Comparison of ENCODE assay signal across 20 mouse cellular contexts in the genomic region with DNA sequence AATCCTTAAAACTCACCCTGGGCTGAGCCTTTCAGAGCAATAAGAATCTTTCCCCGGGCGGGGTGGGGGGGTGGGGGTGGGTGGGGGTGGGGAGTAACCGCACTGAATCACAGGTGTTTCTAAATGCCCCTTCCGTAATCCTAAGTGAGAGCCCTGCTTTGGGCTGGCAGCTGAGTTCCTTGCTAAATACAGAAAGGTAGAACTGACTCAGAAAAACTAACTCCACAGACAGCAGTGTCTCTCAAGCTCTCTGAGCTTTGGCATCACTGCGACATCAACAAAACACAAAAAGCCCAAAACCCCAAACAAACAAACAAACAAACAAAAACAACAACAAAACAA.
DNase-seq lines count a peak whose midpoint lies in the region; ATAC-seq lines count a peak whose summit lies in the region.
"Had no signal": no experiment of that assay in that cellular context is flagged by ENCODE, and none has a peak within 500 bp of the region (broad histone marks: within the 10 kb centered on the region; RNA-seq: fewer than 3 reads in every experiment).

No protein-coding gene starts in this region.

- H3K9ac ChIP-seq in embryonic facial prominence, embryonic 13.5 days = no peak overlapping the region
- no peak overlapping the region for H3K9ac ChIP-seq in limb, embryonic 12.5 days (replicated peaks)
- H3K9ac ChIP-seq in midbrain, embryonic 11.5 days (ENCODE audit: low read length) = no peak overlapping the region
- no peak overlapping the region for H3K9ac ChIP-seq in midbrain, embryonic 16.5 days (ENCODE audit: low read depth, low read length)
- H3K9ac ChIP-seq: heart, embryonic 15.5 days; liver, embryonic 13.5 days had no signal

- WGBS in embryonic facial prominence, embryonic 13.5 days = 16% methylated on average over 5 of the region's 5 CpGs
- 33% methylated on average over 5 of the region's 5 CpGs for whole genome bisulfite sequencing in embryonic facial prominence, embryonic 10.5 days
- WGBS in limb, embryonic 12.5 days = 17% methylated on average over 5 of the region's 5 CpGs
- WGBS in limb, embryonic 10.5 days = 30% methylated on average over 5 of the region's 5 CpGs
- WGBS in midbrain, embryonic 11.5 days = 36% methylated on average over 5 of the region's 5 CpGs
- 29% methylated on average over 5 of the region's 5 CpGs for WGBS in midbrain, embryonic 16.5 days

- no peaks in the 10 kb centered on the region for H3K27me3 ChIP-seq in embryonic facial prominence, embryonic 13.5 days
- H3K27me3 ChIP-seq in embryonic facial prominence, embryonic 10.5 days (replicated peaks; ENCODE audit: low read depth, poor library complexity, severe bottlenecking) = no peaks in the 10 kb centered on the region
- no peaks in the 10 kb centered on the region for H3K27me3 ChIP-seq in limb, embryonic 12.5 days
- no peaks in the 10 kb centered on the region for H3K27me3 ChIP-seq in limb, embryonic 10.5 days (ENCODE audit: low read depth, poor library complexity, severe bottlenecking)
- no peaks in the 10 kb centered on the region for H3K27me3 ChIP-seq in midbrain, embryonic 11.5 days (ENCODE audit: control insufficient read depth, insufficient read depth, low read length)
- no peaks in the 10 kb centered on the region for H3K27me3 ChIP-seq in midbrain, embryonic 16.5 days (ENCODE audit: control insufficient read depth, insufficient read depth, low read depth, low read length)
- H3K27me3 ChIP-seq: heart, embryonic 15.5 days; liver, embryonic 13.5 days; Patski had no signal

- ATAC-seq in embryonic facial prominence, embryonic 13.5 days (ENCODE audit: insufficient number of reproducible peaks, insufficient read depth, low FRiP score, low TSS enrichment, low read depth) = no peak
- no peak for ATAC-seq in limb, embryonic 12.5 days (ENCODE audit: insufficient number of reproducible peaks, insufficient read depth, low FRiP score, low TSS enrichment, low read depth)
- no peak for ATAC-seq in midbrain, embryonic 11.5 days (ENCODE audit: low FRiP score)
- ATAC-seq in midbrain, embryonic 16.5 days = no peak
- ATAC-seq in megakaryocyte progenitor cell, adult 5-6 weeks (replicated peaks; ENCODE audit: poor library complexity) = peak; percentile 25; the same call in 1 of the 2 replicates
- ATAC-seq: activated CD4-positive, CD25-positive, alpha-beta regulatory T cell, adult 4 months; CD4-positive, CD25-positive, alpha-beta regulatory T cell, adult 4 months had no signal

- no peaks in the 10 kb centered on the region for H3K36me3 ChIP-seq in embryonic facial prominence, embryonic 13.5 days
- H3K36me3 ChIP-seq in embryonic facial prominence, embryonic 10.5 days (replicated peaks) = no peaks in the 10 kb centered on the region
- no peaks in the 10 kb centered on the region for H3K36me3 ChIP-seq in limb, embryonic 12.5 days
- no peaks in the 10 kb centered on the region for H3K36me3 ChIP-seq in limb, embryonic 10.5 days
- no peaks in the 10 kb centered on the region for H3K36me3 ChIP-seq in midbrain, embryonic 11.5 days (ENCODE audit: control insufficient read depth, insufficient read depth, low read length)
- H3K36me3 ChIP-seq in midbrain, embryonic 16.5 days (ENCODE audit: control insufficient read depth, insufficient read depth, low read length) = no peaks in the 10 kb centered on the region
- H3K36me3 ChIP-seq: forebrain, embryonic 10.5 days; heart, embryonic 15.5 days; liver, embryonic 13.5 days had no signal

- no peak for DNase-seq in embryonic facial prominence, embryonic 10.5 days (ENCODE audit: low spot score)
- DNase-seq in limb, embryonic 10.5 days (ENCODE audit: low spot score) = no peak
- DNase-seq in midbrain, embryonic 11.5 days (ENCODE audit: low spot score, missing footprints) = peak; percentile 60
- no peak for DNase-seq in layer of hippocampus, postnatal 10 days (ENCODE audit: low spot score in 2 of 2)
- DNase-seq: adrenal gland, postnatal 10 days; cerebellum, adult 9-11 months; heart, adult 2 months; liver, embryonic 13.5 days; midbrain, embryonic 14.5 days; thymus, postnatal 4 days had no signal

- H3K4me2 ChIP-seq in embryonic facial prominence, embryonic 13.5 days = peak overlapping the region; percentile 31; the same call in 1 of the 2 replicates
- H3K4me2 ChIP-seq in limb, embryonic 12.5 days = 0 out of 2 replicates have a peak overlapping the region, but pooled peaks have one; percentile 22
- no peak overlapping the region for H3K4me2 ChIP-seq in midbrain, embryonic 11.5 days
- no peak overlapping the region for H3K4me2 ChIP-seq in midbrain, embryonic 16.5 days (ENCODE audit: low read length)
- H3K4me2 ChIP-seq: heart, embryonic 15.5 days; liver, embryonic 13.5 days had no signal

- H3K4me3 ChIP-seq in embryonic facial prominence, embryonic 13.5 days = no peak overlapping the region
- no peak overlapping the region for H3K4me3 ChIP-seq in embryonic facial prominence, embryonic 10.5 days
- no peak overlapping the region for H3K4me3 ChIP-seq in limb, embryonic 12.5 days (replicated peaks)
- H3K4me3 ChIP-seq in limb, embryonic 10.5 days = no peak overlapping the region
- H3K4me3 ChIP-seq in midbrain, embryonic 11.5 days (ENCODE audit: low read depth, low read length) = no peak overlapping the region
- H3K4me3 ChIP-seq in midbrain, embryonic 16.5 days (ENCODE audit: low read depth, low read length) = no peak overlapping the region
- H3K4me3 ChIP-seq: forebrain, embryonic 10.5 days; heart, adult 2 months; heart, embryonic 15.5 days; liver, embryonic 13.5 days; myocyte had no signal

- H3K4me1 ChIP-seq in embryonic facial prominence, embryonic 13.5 days = peaks cover 14% of the 10 kb centered on the region
- peaks cover 13% of the 10 kb centered on the region for H3K4me1 ChIP-seq in embryonic facial prominence, embryonic 10.5 days
- peaks cover 9% of the 10 kb centered on the region for H3K4me1 ChIP-seq in limb, embryonic 12.5 days (replicated peaks)
- H3K4me1 ChIP-seq in limb, embryonic 10.5 days = peaks cover 8% of the 10 kb centered on the region
- no peaks in the 10 kb centered on the region for H3K4me1 ChIP-seq in midbrain, embryonic 11.5 days (ENCODE audit: control insufficient read depth, insufficient read depth, low read length)
- peaks cover 6% of the 10 kb centered on the region for H3K4me1 ChIP-seq in midbrain, embryonic 16.5 days (ENCODE audit: control insufficient read depth, insufficient read depth, low read length)
- H3K4me1 ChIP-seq: liver, embryonic 13.5 days had no signal

- H3K9me3 ChIP-seq in embryonic facial prominence, embryonic 13.5 days = no peaks in the 10 kb centered on the region
- H3K9me3 ChIP-seq in embryonic facial prominence, embryonic 10.5 days = no peaks in the 10 kb centered on the region
- H3K9me3 ChIP-seq in limb, embryonic 12.5 days = no peaks in the 10 kb centered on the region
- H3K9me3 ChIP-seq in limb, embryonic 10.5 days (replicated peaks) = no peaks in the 10 kb centered on the region
- H3K9me3 ChIP-seq in midbrain, embryonic 11.5 days (ENCODE audit: control insufficient read depth, low read length) = no peaks in the 10 kb centered on the region
- no peaks in the 10 kb centered on the region for H3K9me3 ChIP-seq in midbrain, embryonic 16.5 days (replicated peaks; ENCODE audit: control insufficient read depth, low read length, poor library complexity, severe bottlenecking)
- H3K9me3 ChIP-seq: forebrain, embryonic 10.5 days; heart, embryonic 15.5 days; liver, embryonic 13.5 days had no signal

- H3K27ac ChIP-seq in embryonic facial prominence, embryonic 13.5 days = peak overlapping the region; percentile 23; the same call in 1 of the 2 replicates
- no peak overlapping the region for H3K27ac ChIP-seq in embryonic facial prominence, embryonic 10.5 days (replicated peaks)
- peak overlapping the region; percentile 7; the same call in 1 of the 2 replicates for H3K27ac ChIP-seq in limb, embryonic 12.5 days
- H3K27ac ChIP-seq in limb, embryonic 10.5 days = no peak overlapping the region
- no peak overlapping the region for H3K27ac ChIP-seq in midbrain, embryonic 11.5 days (ENCODE audit: low read depth, low read length)
- no peak overlapping the region for H3K27ac ChIP-seq in midbrain, embryonic 16.5 days (ENCODE audit: low read length)
- H3K27ac ChIP-seq: forebrain, embryonic 10.5 days; heart, adult 2 months; heart, embryonic 15.5 days; liver, embryonic 13.5 days had no signal

Comparison
In these comparisons a context has a peak if more than half of its experiments do, and no peak if none do; other contexts are left out.
1. H3K27ac ChIP-seq: peak in embryonic facial prominence, embryonic 13.5 days (single experiment) and limb, embryonic 12.5 days (single experiment); none in embryonic facial prominence, embryonic 10.5 days (single experiment), limb, embryonic 10.5 days (single experiment), midbrain, embryonic 11.5 days (single experiment) and midbrain, embryonic 16.5 days (single experiment).
2. H3K4me2 ChIP-seq: peak in embryonic facial prominence, embryonic 13.5 days (single experiment) and limb, embryonic 12.5 days (single experiment); none in midbrain, embryonic 11.5 days (single experiment) and midbrain, embryonic 16.5 days (single experiment).